10 mouse cellular contexts compared by ENCODE assay signal in the genomic region with DNA sequence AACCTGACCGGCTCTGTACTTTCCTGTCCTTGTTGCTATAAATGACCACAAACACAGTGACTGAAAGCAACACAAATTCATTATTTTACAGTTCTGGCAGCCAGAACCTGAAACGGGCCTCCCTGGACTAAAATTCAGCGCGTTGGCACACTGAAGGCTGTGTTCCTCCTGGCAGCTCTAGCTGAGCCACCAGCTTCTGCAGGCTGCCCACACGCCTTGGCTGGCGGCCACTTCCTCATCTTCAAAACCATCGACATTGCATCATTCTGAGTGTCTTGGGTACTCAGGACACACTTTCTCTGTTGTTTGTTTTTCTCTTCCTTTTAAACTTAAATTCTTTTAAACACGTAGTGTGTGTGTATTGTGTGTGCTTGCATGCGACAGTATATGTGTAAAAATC. TPM values are rescaled to one million over a fixed set of nuclear protein-coding genes. Genes with fewer than 3 reads are reported as not detected.
DNase-seq lines count a peak whose midpoint lies in the region; ATAC-seq and TF ChIP-seq lines count a peak whose summit lies in the region.
"Had no signal": no experiment of that assay in that cellular context is flagged by ENCODE, and none has a peak within 500 bp of the region (broad histone marks: within the 10 kb centered on the region; RNA-seq: fewer than 3 reads in every experiment).

No protein-coding gene starts in this region.

- peaks cover 14% of the 10 kb centered on the region for H3K27me3 ChIP-seq in neural tube, embryonic 13.5 days
- peaks cover 2% of the 10 kb centered on the region; the same call in 1 of the 2 replicates for H3K27me3 ChIP-seq in stomach, postnatal 0 days (ENCODE audit: control insufficient read depth, insufficient read depth, low read length)

- no peaks in the 10 kb centered on the region for H3K36me3 ChIP-seq in neural tube, embryonic 13.5 days
- no peaks in the 10 kb centered on the region for H3K36me3 ChIP-seq in stomach, postnatal 0 days (ENCODE audit: control insufficient read depth, insufficient read depth, low read length)
- H3K36me3 ChIP-seq: liver, embryonic 13.5 days; stomach, embryonic 15.5 days had no signal

- H3K9me3 ChIP-seq in neural tube, embryonic 13.5 days, result no peaks in the 10 kb centered on the region
- no peaks in the 10 kb centered on the region for H3K9me3 ChIP-seq in stomach, postnatal 0 days (ENCODE audit: control insufficient read depth, low read length)
- H3K9me3 ChIP-seq: liver, embryonic 13.5 days; stomach, embryonic 15.5 days had no signal

- no peak overlapping the region for H3K27ac ChIP-seq in neural tube, embryonic 13.5 days (replicated peaks)
- H3K27ac ChIP-seq in layer of hippocampus, adult 2 months, result peak overlapping the region; percentile 94
- H3K27ac ChIP-seq in stomach, postnatal 0 days (replicated peaks), result no peak overlapping the region
- H3K27ac ChIP-seq: liver, embryonic 13.5 days; stomach, embryonic 15.5 days had no signal

- DNase-seq in neural tube, embryonic 10.5 days (ENCODE audit: extremely low spot score, low spot score), result no peak
- peak; percentile 96 for DNase-seq in brain, adult 2 months (ENCODE audit: low read depth, low spot score)
- DNase-seq in frontal cortex, adult 2 months (ENCODE audit: extremely low spot score in 1 of 2, low spot score in 1 of 2), result peak; percentile 82 to 92
- DNase-seq in layer of hippocampus, adult 2 months (ENCODE audit: low spot score in 2 of 2), result peak; percentile 78 to 87
- peak; percentile 78 for DNase-seq in lung, postnatal 36 days
- DNase-seq in stomach, postnatal 0 days (ENCODE audit: low spot score), result no peak
- DNase-seq in thymus, postnatal 10 days (ENCODE audit: low spot score in 2 of 2), result no peak
- DNase-seq: liver, embryonic 13.5 days had no signal

- no peak overlapping the region for H3K4me3 ChIP-seq in neural tube, embryonic 13.5 days
- peak overlapping the region; percentile 79 for H3K4me3 ChIP-seq in layer of hippocampus, adult 2 months
- H3K4me3 ChIP-seq in stomach, postnatal 0 days (ENCODE audit: low read depth, low read length), result no peak overlapping the region

- H3K4me2 ChIP-seq in neural tube, embryonic 13.5 days, result peak overlapping the region; percentile 76
- no peak overlapping the region for H3K4me2 ChIP-seq in stomach, postnatal 0 days (replicated peaks; ENCODE audit: low read depth)

- H3K4me1 ChIP-seq in neural tube, embryonic 13.5 days (replicated peaks), result peaks cover 11% of the 10 kb centered on the region; the same call in 1 of the 2 replicates
- no peaks in the 10 kb centered on the region for H3K4me1 ChIP-seq in stomach, postnatal 0 days (replicated peaks; ENCODE audit: control insufficient read depth, insufficient read depth)

- ATAC-seq in neural tube, embryonic 13.5 days (ENCODE audit: low read depth), result no peak
- ATAC-seq in stomach, postnatal 0 days (ENCODE audit: low FRiP score, low TSS enrichment), result no peak

- 72% methylated on average over 9 of the region's 9 CpGs for WGBS in neural tube, embryonic 13.5 days
- 65% methylated on average over 9 of the region's 9 CpGs for WGBS in stomach, postnatal 0 days

- no peak for TF ChIP-seq CTCF in layer of hippocampus, adult 2 months (conservative IDR thresholded peaks at IDR 0.05)
- TF ChIP-seq CTCF in stomach, postnatal 0 days (IDR thresholded peaks at IDR 0.05; ENCODE audit: low read depth), result no peak

- H3K9ac ChIP-seq in neural tube, embryonic 13.5 days, result peak overlapping the region; percentile 89; the same call in 1 of the 2 replicates
- H3K9ac ChIP-seq in stomach, postnatal 0 days (ENCODE audit: low read length), result no peak overlapping the region
- H3K9ac ChIP-seq: liver, embryonic 13.5 days; stomach, embryonic 15.5 days had no signal

- no peak for TF ChIP-seq EP300 in stomach, postnatal 0 days (optimal IDR thresholded peaks at IDR 0.05)

RNA-seq across cellular contexts. Expression of a gene that starts 0.7 kb away (rescaled TPM):
- 7.5 and 8.0 TPM in 2 replicates for polyA plus RNA-seq in neural tube, embryonic 13.5 days (2015; fragmentation: Nextera tagmentation; extraction: Ambion mirVana)
- 6.9 and 8.0 TPM in 2 replicates for polyA plus RNA-seq in frontal cortex, adult 2 months (2012; rRNA removed)
- 10 to 100 TPM; 15.3 to 15.9 TPM for total RNA-seq in layer of hippocampus, adult 2 months (2021)
- 0.11 and 0.18 TPM in 2 replicates for polyA plus RNA-seq in stomach, postnatal 0 days (2015; fragmentation: Nextera tagmentation; extraction: Ambion mirVana)

Comparison
In these comparisons a context has a peak if more than half of its experiments do, and no peak if none do; other contexts are left out.
1. DNase-seq: peak in brain, adult 2 months (single experiment), frontal cortex, adult 2 months (2 of 2), layer of hippocampus, adult 2 months (2 of 2) and lung, postnatal 36 days (single experiment); none in neural tube, embryonic 10.5 days (single experiment), stomach, postnatal 0 days (single experiment) and thymus, postnatal 10 days (0 of 2).